Mouse (Mus musculus): ENCODE measurements around the gene Hes7. TPM values are rescaled to one million over a fixed set of nuclear protein-coding genes. Genes with fewer than 3 reads are reported as not detected.

Hes7 gene
- total RNA-seq, 1 experiment from 2014 or later = not detected

DNA sequence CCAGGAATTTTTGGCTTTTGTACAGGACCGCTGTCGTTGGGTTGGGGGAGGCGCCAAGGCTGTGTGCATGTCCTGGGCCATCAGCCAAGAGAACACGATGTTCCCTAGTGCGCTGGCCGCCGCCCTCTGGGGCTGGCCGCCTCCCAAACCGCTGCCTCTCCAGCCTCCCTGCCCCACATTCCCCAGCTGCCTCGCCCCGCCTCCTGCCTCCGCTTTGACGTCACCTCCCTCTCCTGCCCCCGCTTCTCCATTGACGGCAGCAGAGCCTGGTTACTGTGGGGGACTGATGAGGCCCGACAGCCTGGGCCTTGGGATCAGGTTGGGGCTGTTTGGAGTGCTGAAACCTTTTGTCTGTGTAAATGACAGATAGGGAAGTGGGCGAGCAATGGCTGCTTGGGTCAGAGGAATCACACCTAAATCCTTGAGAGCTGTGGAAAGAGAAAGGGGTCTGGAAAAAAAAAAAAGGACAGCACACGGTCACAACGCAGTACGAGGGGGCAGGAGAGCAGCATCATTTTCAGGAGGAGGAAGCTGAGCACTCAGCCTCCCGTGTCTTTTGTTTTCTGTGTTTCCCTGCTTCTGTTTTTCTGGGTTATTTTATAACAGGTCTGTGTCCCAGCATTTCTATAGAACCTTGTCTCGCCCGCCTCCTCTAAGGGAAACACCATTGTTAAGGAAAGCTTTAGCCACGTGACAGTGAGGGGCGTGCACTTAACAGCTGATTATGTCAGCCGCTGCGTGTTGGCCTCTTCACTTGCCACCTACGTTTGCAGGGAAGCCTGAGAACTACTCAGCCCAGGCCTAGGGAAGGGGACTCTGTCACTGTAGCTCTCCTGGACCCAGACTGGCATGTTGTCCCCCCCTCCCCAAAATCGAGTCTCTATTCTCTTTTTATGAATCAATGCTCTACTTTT is 23.0 kb upstream of the Hes7 start:
- peak; percentile 3 to 29 for ATAC-seq (replicated peaks in 1 of 2; ENCODE audit: insufficient read depth in 1 of 2, low FRiP score in 2 of 2, low TSS enrichment in 1 of 2, low read depth in 1 of 2, poor library complexity in 2 of 2, severe bottlenecking in 2 of 2)

DNA sequence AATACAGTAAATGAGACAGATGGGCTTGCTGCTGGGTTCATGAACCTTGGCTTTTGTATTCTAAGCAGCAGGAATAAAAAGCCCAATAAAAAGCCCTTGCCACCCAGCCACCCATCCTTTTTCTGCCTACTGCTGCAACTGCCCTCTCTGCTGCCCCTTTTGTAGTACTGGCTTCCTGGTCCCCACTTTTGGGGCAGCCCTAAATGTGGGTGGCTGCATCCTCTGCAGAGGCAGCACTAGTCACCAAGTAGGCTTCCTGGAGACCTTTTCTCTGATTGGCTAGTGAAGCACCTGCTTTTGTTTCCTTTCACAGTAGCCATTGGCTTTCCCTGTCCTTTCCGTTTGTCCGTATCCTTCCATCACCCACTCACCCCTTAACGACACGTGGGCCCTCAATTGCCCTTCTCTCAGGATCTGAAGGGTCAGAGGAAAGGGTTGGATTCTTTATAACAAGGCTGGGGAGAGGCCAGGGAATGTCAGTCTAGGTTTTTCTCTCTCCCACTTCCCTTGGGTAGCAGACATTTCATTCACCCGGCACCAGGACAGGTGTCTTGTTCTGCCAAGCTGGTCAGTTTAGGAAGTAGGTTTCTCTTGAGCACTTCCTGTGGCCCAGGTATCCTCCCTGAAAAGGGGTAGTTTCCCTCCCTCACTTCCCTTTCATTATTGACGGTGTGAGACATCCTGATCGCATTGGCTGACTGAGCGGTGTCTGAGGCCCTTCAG is 22.0 kb upstream of the Hes7 start:
- ATAC-seq (replicated peaks in 1 of 2; ENCODE audit: insufficient read depth in 1 of 2, low FRiP score in 2 of 2, low TSS enrichment in 1 of 2, low read depth in 1 of 2, poor library complexity in 2 of 2, severe bottlenecking in 2 of 2) = no peak

DNA sequence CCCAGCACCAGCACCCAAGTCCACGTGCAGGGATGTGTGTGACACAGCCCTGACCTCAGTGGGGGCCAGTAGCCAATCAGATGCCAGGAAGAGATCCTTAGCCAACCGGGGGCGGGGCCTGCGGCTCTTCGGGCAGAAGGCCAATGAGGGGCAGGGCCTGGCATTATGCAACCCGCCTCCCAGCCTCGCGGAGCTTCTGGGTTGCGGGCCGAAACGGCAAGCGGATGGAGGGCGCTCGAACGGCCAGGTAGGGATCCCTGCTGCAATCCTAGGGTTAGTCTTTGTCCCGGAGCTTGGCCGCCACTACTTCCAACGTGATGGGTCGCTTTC is 21.5 kb upstream of the Hes7 start:
- peak; percentile 43 to 50 for ATAC-seq (replicated peaks in 1 of 2; ENCODE audit: insufficient read depth in 1 of 2, low FRiP score in 2 of 2, low TSS enrichment in 1 of 2, low read depth in 1 of 2, poor library complexity in 2 of 2, severe bottlenecking in 2 of 2)

DNA sequence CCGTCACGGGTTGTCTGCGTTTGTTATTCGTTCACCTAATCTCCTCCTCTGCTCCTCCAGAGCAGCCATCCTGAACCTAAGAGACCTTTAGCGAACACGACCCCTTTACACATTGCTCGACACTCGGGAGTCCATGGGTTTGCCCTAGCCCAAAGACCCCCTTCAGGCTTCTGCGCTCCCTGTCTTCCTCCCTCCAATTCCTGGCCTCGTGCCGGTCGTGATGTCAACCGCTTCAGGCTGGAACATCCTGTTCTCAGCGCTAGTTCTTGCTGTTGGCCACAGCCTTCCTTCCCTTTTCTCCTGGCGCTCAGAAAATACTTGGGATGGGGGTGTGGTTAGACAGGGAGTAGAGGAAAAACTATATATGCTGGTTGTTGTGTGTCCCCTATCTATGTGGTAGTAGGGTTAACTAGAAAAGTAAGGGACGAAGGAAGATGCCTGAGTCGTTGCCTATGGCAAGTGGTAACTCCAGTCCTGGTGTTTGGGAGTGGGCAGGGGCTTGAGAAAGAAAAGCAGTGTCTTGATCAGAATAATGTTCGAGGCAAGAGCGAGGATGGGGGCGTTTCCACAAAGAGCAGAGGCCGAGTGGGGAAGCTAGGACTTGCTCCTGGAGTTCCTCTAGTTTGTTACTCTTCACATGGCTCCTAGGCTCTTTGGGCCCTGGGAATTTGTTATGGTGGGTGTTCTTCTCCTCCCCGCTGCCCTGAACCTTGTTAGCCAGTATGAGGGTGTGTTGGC is 20.9 kb upstream of the Hes7 start:
- ATAC-seq (replicated peaks in 1 of 2; ENCODE audit: insufficient read depth in 1 of 2, low FRiP score in 2 of 2, low TSS enrichment in 1 of 2, low read depth in 1 of 2, poor library complexity in 2 of 2, severe bottlenecking in 2 of 2) = no peak

DNA sequence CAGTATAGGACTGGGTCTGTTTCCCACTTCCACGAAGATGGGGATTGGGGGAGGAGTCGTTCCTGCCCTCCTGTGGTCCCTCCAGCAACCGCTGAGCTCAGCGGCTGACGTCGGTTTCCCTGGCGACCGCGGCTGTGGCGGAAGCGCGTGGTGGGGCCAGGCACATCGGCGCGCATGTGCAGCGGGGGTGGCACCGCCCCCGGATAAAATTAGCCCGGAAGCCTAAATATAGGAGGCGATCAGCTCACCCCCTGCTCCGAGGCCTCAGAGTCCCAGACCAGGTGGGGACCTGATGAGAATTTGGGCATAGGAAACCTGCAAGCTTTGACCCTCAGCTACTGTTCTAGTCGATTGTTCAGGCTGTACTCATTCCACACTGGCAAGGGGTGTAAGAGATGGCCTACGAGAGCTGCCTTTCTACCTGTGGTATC is 20.3 kb upstream of the Hes7 start:
- peak; percentile 24 to 25; a peak in 3 of 4 replicates for ATAC-seq (replicated peaks in 1 of 2; ENCODE audit: insufficient read depth in 1 of 2, low FRiP score in 2 of 2, low TSS enrichment in 1 of 2, low read depth in 1 of 2, poor library complexity in 2 of 2, severe bottlenecking in 2 of 2)

DNA sequence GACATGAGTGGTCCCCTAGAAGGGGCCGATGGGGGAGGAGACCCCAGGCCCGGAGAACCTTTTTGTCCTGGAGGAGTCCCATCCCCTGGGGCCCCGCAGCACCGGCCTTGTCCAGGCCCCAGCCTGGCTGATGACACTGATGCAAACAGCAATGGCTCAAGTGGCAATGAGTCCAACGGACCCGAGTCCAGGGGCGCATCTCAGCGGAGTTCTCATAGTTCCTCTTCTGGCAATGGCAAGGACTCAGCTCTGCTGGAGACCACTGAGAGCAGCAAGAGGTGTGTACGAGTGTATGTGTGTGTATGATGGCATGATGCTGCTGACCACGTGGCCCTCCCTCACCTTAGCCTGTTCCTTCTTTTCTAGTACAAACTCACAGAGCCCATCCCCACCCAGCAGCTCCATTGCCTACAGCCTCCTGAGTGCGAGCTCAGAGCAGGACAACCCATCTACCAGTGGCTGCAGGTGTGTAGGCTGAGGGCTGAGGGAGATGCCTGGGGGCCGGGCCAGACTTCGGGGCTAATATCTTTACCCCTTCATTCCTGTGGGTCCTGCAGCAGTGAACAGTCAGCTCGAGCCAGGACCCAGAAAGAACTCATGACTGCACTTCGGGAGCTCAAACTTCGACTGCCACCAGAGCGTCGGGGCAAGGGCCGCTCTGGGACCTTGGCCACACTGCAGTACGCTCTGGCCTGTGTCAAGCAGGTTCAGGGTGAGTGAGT is 19.4 kb upstream of the Hes7 start:
- ATAC-seq (replicated peaks in 1 of 2; ENCODE audit: insufficient read depth in 1 of 2, low FRiP score in 2 of 2, low TSS enrichment in 1 of 2, low read depth in 1 of 2, poor library complexity in 2 of 2, severe bottlenecking in 2 of 2) = no peak

DNA sequence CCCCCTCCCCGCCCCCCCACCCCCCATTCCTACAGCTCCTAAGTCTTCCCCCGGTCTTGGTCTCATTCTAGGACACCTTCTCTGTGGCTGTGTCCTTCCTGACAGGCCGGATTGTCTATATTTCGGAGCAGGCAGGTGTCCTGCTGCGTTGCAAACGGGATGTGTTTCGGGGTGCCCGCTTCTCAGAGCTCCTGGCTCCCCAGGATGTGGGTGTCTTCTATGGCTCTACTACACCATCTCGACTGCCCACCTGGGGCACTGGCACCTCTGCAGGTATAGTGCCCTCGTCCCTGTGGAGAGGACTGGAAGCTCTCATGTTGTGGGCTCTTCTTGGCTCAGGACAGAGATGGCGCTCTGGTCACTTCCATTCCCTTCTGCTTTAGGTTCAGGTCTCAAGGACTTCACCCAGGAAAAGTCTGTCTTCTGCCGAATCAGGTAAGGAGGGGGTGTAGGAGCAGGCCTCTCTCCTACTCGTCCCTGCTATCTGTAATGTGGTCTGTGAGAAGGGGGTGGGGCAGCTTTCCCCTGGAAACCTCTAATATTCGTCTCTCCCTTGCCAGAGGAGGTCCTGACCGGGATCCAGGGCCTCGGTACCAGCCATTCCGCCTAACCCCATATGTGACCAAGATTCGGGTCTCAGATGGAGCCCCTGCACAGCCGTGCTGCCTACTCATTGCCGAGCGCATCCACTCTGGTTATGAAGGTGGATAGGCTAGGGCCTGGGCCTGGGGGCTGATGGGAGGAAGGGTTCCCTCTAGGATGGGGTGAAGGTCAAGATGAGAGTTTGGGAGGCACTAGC is 18.4 kb upstream of the Hes7 start:
- ATAC-seq (replicated peaks in 1 of 2; ENCODE audit: insufficient read depth in 1 of 2, low FRiP score in 2 of 2, low TSS enrichment in 1 of 2, low read depth in 1 of 2, poor library complexity in 2 of 2, severe bottlenecking in 2 of 2) = no peak

DNA sequence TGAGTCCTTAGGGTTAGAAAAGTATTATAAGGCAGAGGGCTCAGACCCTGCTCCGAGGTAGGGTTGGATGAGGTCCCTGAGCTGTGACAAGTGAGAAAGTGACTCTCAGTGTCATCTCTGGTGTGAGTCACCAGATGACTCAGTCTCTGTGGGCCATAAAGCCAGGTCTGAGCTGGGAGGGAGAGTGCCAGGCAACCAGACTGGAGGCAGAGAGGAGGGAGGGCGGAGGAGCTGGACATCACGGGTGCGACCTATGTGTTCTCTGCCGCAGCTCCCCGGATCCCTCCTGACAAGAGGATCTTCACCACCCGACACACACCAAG is 17.8 kb upstream of the Hes7 start:
- no peak for ATAC-seq (replicated peaks in 1 of 2; ENCODE audit: insufficient read depth in 1 of 2, low FRiP score in 2 of 2, low TSS enrichment in 1 of 2, low read depth in 1 of 2, poor library complexity in 2 of 2, severe bottlenecking in 2 of 2)

DNA sequence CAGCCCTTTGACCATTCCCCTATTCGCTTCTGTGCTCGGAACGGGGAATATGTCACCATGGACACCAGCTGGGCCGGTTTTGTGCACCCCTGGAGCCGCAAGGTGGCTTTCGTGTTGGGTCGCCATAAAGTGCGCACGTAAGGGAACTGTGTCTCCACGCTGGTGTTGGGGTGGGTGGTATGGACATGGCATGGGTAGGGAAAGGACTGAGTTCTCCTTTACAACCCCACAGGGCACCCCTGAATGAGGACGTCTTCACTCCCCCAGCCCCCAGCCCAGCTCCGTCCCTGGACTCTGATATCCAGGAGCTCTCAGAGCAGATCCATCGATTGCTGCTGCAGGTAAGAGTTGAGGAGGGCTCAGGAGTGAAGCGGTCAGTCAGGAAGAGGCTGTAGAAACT is 17.1 kb upstream of the Hes7 start:
- no peak for ATAC-seq (replicated peaks in 1 of 2; ENCODE audit: insufficient read depth in 1 of 2, low FRiP score in 2 of 2, low TSS enrichment in 1 of 2, low read depth in 1 of 2, poor library complexity in 2 of 2, severe bottlenecking in 2 of 2)

DNA sequence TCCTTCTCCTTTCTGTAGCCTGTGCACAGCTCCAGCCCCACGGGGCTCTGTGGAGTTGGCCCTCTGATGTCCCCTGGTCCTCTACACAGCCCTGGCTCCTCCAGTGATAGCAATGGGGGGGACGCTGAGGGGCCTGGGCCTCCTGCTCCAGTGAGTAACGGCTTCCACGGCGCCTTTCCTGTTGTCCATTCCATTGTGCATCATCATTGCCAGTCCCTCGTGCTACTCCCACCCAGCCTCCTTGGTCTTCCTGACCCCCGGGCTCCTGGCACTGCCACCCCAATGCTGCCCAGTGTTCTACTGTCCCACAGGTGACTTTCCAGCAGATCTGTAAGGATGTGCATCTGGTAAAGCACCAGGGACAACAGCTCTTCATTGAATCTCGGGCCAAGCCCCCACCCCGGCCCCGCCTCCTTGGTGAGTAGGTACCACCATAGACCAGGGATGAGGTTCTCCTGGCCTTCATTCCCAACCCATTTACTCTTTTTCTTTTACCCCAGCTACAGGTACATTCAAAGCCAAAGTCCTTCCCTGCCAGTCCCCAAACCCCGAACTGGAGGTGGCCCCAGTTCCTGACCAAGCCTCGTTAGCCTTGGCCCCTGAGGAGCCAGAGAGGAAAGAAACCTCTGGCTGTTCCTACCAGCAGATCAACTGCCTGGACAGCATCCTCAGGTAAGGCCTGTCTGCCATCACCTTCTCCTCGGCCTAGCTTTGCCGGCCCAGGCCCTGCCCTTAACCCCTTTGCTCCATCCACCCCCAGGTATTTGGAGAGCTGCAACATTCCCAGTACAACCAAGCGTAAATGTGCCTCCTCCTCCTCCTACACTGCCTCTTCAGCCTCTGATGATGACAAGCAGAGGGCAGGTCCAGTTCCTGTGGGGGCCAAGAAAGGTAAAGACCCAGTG is 16.4 kb upstream of the Hes7 start:
- no peak for ATAC-seq (replicated peaks in 1 of 2; ENCODE audit: insufficient read depth in 1 of 2, low FRiP score in 2 of 2, low TSS enrichment in 1 of 2, low read depth in 1 of 2, poor library complexity in 2 of 2, severe bottlenecking in 2 of 2)

DNA sequence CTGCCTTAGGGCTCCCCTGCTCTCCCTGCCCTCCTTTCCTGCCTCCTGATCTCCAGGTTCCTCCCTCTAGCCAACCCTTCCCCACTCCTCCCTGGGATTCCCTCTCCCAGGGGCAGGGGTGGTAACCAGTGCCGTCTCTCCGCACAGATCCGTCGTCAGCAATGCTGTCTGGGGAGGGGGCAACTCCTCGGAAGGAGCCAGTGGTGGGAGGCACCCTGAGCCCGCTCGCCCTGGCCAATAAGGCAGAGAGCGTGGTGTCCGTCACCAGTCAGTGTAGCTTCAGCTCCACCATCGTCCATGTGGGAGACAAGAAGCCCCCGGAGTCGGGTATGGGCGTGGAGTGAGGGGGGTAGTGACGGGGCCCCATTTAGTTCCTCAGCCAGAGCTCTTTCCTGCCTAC is 15.7 kb upstream of the Hes7 start:
- no peak for ATAC-seq (replicated peaks in 1 of 2; ENCODE audit: insufficient read depth in 1 of 2, low FRiP score in 2 of 2, low TSS enrichment in 1 of 2, low read depth in 1 of 2, poor library complexity in 2 of 2, severe bottlenecking in 2 of 2)

DNA sequence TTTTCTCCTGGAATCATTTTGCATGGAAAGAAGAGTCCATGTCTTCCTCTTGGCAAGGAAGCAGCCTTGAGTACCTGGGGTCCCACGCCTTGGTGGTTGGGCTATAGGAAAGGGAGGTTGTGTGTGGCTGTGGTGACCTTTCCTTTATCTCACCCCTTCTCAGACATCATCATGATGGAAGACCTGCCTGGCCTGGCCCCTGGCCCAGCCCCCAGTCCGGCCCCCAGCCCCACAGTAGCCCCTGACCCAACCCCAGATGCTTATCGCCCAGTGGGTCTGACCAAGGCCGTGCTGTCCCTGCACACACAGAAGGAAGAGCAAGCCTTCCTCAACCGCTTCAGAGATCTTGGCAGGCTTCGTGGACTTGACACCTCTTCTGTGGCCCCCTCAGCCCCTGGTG is 15.0 kb upstream of the Hes7 start:
- no peak for ATAC-seq (replicated peaks in 1 of 2; ENCODE audit: insufficient read depth in 1 of 2, low FRiP score in 2 of 2, low TSS enrichment in 1 of 2, low read depth in 1 of 2, poor library complexity in 2 of 2, severe bottlenecking in 2 of 2)

DNA sequence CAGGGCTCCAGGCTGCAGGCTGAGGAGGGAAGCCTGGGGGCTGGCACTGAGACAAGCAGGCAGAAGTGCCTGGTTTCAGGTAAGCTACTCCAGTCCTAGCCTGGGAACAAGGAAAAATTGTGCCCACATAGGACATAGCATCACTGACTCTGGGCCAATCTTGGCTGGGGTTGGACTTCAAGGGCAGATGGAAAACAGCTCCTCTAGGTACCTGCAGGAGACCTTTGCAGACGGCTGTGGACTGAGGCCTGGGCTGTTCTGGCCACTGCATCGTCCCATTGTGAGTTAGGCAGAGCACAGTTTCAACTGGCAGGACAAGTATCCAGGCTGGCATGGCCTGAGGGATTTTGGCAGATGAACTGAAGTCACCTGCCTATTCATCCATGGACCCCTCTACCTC is 14.4 kb upstream of the Hes7 start:
- ATAC-seq (replicated peaks in 1 of 2; ENCODE audit: insufficient read depth in 1 of 2, low FRiP score in 2 of 2, low TSS enrichment in 1 of 2, low read depth in 1 of 2, poor library complexity in 2 of 2, severe bottlenecking in 2 of 2) = no peak

DNA sequence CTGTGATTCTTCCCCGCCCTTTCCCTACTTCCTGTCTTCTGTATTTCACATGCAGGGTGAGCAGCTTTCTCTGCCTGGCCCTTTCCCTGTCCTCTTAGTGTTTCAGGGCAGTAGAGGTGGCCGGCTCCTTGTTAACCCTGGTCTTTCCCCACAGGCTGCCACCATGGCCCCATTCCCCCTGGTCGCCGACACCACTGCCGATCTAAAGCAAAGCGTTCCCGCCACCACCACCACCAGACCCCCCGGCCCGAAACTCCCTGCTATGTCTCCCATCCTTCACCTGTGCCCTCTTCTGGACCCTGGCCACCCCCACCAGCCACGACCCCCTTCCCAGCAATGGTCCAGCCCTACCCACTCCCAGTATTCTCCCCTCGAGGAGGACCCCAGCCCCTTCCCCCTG is 13.9 kb upstream of the Hes7 start:
- ATAC-seq (replicated peaks in 1 of 2; ENCODE audit: insufficient read depth in 1 of 2, low FRiP score in 2 of 2, low TSS enrichment in 1 of 2, low read depth in 1 of 2, poor library complexity in 2 of 2, severe bottlenecking in 2 of 2) = no peak

DNA sequence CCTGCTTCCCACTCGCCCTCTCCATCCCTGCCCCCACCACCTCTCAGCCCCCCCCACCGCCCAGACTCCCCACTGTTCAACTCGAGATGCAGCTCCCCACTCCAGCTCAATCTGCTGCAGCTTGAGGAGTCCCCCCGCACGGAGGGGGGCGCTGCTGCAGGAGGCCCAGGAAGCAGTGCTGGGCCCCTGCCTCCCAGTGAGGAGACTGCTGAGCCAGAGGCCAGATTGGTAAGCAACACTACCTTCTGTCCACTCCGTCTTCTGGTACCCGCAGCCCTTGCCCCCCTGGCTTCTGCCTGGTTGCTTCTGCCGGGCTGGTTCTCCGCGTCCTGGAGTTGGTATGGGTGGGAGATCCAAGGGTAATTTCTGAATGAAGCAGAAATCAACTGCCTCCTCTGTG is 13.4 kb upstream of the Hes7 start:
- no peak for ATAC-seq (replicated peaks in 1 of 2; ENCODE audit: insufficient read depth in 1 of 2, low FRiP score in 2 of 2, low TSS enrichment in 1 of 2, low read depth in 1 of 2, poor library complexity in 2 of 2, severe bottlenecking in 2 of 2)

DNA sequence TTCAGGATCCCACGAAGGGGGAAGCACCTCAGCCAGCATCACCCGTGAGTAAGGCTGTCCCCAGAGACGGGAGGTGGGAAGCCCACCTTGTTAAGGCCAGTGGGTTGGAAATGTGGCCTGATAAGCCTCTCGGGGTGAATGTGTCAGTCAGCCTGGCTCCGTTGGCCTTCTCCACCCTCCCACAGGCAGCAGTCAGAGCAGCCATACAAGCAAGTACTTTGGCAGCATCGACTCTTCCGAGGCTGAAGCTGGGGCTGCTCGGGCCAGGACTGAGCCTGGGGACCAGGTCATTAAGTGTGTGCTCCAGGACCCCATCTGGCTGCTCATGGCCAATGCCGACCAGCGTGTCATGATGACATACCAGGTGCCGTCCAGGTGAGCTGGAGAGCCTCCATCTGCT is 12.5 kb upstream of the Hes7 start:
- no peak for ATAC-seq (replicated peaks in 1 of 2; ENCODE audit: insufficient read depth in 1 of 2, low FRiP score in 2 of 2, low TSS enrichment in 1 of 2, low read depth in 1 of 2, poor library complexity in 2 of 2, severe bottlenecking in 2 of 2)

Measured in hematopoietic stem cell, adult 5-6 weeks (primary cell).